Mouse (Mus musculus) skeletal muscle tissue, adult 2 months (tissue): ENCODE results near the gene Oprm1.
"Not testable (repeated sequence)": the region's sequence is repeated elsewhere in the genome, so short reads cannot be mapped to it uniquely, and the experiment has no call there.

Experiments used
- DNase-seq: peaks from one replicate; pipeline ENCODE4 v3.0.0-alpha.2; 2012; ENCODE audit warnings: low read depth, low spot score

Gene Oprm1

DNA sequence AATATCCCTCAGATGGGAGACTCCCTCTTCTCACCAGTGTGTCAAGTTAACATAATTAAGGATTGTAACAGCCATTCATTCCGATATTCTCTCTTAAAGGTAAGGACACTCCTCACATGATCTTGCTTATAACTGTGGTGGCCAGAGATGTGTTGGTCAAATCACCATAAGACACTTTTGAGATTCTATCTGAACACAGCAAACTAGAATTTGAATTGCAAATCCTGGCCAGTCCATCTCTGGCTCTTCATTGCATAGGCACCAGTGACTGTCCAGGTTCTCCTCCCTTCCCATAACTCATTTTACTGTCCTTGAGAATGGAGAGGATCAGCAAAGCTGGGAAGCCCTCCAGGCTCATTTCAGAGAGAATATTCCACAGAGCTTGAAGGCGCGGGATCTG lies at the start of gene Oprm1:
Gene Oprm1 (plus strand): TSS at position 301 of the 400 bp plus-strand sequence.
- DNase-seq = no peak

DNA sequence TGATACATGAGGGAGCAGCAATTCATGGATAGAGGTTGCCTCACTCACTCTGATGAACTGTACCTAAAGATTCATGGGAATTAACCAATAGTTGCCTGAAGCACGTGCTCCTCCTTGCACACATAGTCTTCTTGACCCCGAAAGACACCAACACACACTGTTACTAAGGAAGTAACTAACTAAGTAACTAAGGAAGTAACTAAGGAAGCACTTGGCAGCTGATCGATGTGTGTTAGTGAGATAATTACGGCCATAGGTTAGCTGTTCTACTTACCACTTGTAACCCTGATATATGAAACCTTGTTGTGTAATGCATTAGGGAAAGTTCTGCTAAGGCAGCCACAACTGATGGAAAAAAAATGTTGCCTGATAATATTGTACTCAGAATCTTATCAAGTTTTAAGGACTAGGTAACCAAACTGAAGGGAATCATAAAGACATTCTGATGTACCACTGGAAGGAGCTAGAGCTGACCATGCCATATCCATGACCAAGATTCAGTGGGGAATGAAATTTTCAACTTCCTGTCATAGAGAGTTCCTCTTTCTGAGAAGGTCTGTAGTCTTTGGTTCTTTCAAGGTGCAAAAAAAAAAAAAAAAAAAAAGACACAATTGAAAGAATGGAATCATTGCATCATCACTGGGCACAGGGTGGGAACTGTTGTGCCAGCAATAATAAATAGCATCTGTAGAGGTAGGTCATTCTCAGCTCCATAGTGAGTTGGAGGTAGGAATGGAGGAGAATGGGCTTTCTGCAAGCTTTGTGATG lies 40.9 kb upstream of the Oprm1 start:
- no peak for DNase-seq

DNA sequence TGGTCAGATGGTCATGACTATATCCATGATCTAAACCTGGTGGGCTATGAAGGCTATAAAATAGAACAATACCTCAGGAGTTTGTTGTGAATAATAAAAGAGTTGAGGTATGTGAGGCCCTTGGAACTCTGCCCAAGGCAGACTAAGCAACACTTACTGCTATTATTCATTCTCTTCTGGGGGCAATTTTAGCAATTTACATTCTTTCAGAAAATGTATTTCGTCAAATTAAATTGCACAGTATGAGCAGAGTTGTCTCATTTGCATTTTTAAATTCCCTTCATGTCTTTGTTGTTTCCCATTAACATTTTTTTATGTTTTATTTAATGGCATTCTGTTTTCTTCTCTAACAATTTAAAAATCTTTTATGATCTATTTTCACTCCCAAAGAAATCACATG lies 34.5 kb upstream of the Oprm1 start:
- no peak for DNase-seq

DNA sequence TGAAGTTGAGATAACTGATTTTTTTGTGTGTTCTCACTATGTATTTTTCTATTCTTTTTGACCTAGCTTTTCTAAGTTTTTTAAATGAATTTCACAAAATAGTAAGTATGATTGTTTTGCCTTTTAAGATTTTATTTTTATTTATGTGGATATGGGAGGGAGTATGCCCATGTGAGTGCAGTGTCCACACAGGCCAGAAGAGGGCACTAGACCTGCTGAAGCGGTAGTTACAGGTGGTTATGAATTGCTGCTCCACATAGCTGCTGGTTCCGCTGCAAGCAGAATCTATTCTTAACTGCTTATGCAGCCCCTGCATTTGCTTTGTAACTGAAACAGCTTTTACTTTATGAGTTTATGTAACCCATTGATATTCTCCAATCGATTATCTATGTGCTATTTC lies 29.8 kb upstream of the Oprm1 start:
- no peak for DNase-seq

DNA sequence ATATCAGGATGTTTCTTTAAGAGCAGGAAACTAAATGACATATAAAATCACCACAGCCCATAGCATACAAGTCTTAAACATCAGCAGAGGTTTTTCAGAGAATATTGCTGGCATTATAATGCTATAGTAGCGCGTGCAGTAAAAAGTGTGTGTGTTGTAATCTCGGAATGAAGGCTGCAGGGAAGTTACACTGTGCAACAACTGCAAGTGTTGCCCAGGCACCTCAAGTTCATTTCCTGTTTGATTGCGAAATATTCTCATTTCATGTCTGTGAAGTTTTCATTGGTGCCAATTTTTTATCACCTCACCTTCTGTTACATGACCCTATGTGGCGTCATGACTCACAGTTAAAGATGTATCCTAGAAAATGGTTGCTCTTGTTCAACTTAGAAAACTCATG lies 4.9 kb upstream of the Oprm1 start:
- DNase-seq = no peak

DNA sequence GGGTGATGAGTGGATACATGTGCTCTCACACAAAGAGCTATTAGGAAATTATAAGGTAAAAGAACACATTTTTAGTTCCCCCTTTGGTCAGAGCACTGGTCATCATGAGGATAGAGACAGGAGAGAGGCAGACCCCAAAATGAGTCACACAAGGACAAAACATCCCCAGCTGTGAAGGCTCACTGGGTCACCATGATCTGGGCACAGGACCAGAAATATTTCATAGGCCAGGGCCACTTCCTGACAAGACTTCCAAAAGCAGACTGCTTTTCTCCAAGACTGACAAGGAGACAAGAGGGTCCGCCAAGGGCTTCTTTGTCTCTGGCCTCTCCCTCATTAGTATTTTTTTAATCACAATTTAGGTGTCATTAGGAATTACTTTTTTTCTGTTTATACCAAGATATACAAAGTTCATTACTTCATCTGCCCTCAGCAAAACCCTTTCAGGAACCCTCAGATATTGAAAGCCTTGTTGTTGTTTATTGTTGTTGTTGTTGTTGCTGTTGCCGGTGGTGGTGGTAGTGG lies 3.0 kb downstream of the Oprm1 start, which contains the start of gene Gm10945:
Gene Gm10945 (minus strand): TSS at position 475 of the 525 bp plus-strand sequence.
- no peak for DNase-seq

DNA sequence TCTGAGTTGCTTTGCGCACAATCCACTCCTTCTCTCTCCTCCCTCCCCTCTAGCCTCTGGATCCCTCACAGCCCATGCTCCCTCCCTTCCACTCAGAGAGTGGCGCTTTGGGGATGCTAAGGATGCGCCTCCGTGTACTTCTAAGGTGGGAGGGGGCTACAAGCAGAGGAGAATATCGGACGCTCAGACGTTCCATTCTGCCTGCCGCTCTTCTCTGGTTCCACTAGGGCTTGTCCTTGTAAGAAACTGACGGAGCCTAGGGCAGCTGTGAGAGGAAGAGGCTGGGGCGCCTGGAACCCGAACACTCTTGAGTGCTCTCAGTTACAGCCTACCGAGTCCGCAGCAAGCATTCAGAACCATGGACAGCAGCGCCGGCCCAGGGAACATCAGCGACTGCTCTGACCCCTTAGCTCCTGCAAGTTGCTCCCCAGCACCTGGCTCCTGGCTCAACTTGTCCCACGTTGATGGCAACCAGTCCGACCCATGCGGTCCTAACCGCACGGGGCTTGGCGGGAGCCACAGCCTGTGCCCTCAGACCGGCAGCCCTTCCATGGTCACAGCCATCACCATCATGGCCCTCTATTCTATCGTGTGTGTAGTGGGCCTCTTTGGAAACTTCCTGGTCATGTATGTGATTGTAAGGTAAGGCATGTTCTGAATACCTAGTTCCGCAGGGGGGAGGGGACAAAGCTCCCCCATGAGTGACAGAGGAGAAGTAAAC lies 30.4 kb downstream of the Oprm1 start:
- DNase-seq = no peak

DNA sequence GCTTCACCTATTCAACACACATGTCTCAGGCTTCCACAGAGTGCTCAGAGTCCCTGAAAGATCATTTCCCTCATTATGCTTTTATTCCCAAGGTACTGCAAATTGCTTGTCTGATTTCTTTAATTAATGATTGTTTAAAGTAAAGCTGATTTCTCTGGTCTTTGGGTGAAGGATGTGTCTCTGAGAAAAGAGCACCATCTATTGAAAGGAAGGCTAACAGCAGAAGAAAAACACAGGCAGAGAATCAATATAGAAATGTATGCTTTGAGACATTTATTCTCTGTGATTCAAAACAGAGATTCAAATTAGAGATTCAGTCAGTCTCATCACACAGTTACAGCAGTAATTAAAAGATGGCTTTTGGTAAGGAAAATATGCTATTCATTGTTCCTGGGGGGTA lies 31.9 kb downstream of the Oprm1 start:
- no peak for DNase-seq

DNA sequence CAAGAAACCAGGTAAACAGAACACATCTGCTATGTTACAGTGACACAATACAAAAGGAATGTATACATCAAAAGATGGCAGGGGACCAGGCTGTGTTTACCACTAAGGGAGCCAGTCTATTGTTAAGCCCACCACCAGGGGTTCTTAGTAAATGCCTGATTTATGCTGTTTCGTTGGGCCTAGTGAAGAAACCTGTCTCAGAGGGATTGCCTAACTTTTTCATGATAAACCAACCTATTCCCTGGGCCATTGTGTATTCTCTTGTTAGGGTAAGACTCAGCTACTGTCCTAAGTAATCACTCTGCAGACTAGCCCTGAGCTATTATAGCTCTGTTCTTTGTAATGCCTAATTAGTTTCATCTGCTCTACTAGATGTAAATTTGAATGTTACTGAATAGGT lies 62.3 kb downstream of the Oprm1 start:
- no peak for DNase-seq

DNA sequence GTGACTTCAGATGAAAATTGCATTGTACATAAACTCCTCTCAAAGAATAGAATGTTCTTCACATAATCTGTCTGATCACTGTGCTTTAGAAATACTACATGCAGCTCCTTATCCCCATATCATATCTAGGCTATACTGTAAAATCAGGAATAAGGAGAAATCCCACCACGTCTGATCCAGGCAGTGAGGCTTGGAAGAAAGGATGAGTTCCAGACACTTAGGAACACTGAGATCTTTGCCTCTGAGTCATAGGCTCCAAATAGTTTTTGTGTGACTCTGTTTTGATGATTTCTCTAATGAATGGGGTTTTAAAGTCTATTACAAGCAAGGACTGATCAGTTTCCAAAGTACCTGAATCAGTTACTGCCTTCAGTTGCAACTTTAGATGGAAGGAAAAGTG lies 83.9 kb downstream of the Oprm1 start:
- no peak for DNase-seq

DNA sequence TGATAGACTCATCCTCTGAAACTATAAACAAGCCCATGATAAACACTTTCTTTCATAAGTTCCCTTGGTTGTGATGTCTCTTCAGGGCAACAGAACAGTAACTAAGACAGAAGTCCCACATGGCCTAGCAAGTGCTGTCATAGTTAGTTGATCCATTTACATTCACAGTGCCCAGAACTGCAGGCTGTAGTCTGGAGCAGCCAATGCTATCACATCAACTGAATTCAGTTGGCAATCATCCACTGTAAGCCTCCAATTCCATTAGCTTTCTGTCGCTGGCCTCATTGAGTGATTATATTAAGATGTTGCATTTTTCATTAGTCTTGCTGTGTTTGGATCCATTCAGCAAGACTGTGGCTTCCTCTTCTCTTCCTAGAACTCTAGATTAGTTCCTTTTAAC lies 88.0 kb downstream of the Oprm1 start:
- no peak for DNase-seq

DNA sequence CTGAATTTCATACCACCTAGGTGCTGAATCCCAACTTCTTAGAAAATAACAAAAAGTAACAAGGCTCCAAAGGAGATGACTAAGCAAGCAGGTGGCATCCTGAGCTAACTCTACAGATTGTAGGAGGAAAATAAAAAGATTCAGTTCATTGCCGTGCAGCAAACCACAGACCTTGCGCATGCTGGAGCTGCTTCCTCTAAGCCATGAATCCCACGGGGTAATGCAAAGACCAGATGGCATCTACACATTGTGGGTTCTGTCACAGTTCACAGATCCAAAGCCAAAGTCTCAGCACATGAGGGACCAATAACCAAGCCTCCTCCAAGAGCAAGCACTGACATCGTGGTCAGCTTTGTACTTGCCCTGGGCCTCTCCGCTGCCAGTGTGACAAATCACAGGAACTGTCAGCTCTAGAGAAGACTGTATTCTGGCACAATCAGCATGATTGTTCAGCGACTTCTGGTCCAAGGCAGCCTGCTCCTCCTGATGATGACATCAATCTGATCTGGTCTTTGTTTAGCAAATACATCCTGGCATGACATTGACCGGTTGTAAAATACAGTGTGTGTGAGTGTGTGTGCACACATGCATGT lies 90.0 kb downstream of the Oprm1 start:
- DNase-seq = no peak

DNA sequence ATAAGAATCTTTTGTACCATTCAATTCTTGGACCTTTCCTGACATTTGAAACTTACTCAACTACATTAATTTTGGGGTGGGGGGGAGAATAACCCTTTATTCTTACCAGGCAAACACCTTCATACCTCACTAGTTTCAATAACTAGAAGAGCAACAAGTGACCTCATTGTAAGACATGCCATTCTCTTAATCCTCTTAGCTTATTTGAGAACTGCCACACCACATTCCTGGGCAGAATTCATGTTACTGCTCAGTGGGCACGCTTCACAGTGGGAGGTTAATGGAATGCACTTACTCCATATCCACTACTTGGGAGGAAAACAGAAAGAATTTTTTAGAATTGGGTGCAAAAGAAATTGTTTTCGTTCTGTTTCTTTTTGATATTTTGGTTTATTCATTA lies 90.5 kb downstream of the Oprm1 start:
- no peak for DNase-seq

DNA sequence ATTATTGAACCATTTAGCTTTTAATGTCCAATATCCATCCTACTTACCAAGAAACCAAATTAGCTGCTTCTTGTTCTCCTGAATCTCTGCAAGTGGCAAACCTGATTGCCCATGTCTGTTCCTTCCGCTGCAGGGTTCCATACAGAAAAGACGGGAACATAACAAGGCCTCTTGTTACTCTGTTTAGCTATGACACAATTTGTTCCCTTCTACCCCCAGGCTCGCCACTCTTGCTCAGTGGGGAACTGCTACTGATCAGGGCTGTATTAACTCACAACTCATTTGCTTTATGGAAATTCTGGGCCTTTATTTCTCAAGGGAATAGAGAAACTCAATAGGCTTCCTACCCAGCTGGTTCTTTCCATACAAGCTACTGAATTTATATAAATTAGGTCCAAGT lies 97.5 kb downstream of the Oprm1 start:
- no peak for DNase-seq

DNA sequence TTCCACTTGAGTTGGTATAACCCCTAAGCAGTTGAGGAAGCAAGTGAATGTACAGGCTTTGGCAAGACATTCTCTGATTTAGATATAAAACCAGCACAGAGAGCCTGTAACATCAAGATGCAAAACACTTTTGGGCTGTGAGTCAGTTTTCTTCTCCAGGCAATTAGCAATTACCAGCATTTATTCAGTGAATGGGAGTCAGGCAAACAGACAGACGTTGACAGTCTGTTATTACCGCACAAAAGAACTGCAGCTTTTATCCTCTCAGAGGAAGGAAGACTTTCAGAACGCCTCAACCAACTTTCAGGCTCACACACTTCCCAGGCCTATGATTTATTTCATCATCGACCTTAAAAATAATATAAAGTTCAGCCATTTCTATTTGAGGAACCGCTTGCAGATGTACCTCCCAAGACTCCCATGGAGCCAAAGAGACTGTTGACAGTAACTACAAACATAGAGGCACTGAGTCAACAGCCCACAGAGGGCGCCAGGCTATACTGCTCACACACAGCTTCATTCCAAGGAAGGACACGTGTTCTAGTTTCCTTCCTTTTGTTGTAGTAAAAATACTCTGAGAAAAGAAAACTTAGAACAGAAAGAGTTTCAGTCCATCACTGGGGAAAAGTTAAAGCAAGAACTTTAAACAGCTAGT lies 113.2 kb downstream of the Oprm1 start:
- no peak for DNase-seq

DNA sequence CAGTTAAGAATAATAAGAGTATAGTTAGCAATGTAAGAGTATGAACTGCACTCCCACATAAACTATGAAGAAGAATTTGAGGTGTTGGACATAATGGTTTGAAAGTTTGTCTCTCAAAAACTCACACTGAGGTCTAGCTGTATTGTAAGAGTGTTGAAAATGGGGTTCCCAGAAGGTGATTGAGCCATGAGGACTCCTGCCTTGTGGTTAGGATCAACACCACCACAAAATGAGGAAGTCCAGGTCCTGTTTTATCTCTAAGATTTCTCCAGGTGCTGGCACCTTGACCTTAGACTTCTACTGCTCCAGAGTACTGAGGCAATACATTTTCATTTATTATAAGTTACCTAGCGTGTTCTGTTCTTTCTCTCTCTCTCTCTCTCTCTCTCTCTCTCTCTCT lies 115.6 kb downstream of the Oprm1 start:
- no peak for DNase-seq

DNA sequence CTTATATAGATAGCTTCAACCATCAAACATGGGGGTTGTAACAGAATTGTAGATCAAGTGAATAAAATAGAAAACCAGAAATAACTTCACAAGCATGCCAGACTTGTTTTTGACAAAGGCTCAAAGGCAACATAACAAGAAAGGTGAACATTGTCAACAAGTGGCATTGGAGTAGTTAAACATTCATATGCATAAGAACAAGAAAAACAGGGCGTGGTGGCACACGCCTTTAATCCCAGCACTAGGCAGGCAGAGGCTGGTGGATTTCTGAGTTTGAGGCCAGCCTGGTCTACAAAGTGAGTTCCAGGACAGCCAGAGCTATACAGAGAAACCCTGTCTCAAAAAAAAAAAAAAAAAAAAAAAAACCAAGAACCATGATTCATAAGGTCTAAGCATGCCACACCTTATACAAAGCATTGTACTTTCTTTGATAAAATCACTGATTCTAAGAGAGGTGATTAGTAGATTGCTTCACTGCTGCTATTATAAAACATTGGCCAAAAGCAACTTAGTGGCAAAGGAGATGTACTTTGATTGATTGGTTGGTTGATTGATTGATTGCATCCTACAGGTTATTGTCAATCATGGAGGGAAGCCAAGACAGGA lies 120.1 kb downstream of the Oprm1 start:
- DNase-seq = no peak

DNA sequence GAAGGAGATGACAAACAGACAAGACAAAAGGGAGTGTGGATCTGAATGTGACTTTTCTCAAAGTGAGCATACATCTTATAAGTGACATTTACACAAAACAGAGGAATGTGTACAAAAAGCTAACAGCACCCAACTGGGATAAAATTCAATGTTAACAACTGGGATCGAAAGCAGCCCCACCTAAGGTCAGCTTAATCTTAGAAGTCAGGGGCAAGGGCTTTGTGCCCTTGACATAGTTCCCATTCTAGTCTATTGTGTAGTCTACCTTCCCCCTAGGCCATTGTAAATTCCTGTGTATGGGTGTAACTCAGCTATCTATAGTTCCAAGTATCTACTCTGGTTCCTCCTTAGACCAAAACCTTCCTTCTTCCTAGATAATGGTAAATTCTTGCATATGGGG lies 123.7 kb downstream of the Oprm1 start:
- not testable (repeated sequence) for DNase-seq

DNA sequence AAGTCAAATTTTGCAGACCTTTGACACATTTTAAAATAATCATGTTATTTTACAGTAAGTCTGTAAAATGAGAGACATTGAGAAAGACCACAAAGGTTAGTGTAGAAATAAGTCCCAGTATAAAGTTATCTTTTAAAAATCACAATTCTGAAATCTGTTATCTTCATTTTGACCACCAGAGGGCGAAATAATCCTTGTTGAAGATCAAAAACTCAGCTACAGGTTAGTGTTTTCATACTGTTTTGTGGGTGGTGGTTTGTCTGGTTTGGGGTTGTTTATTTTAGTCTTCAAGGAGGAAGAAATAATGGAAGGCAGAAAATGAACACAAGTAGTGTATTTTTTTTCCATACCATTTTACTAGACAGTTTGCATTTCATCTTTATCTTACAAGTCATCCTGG lies 127.2 kb downstream of the Oprm1 start:
- no peak for DNase-seq

DNA sequence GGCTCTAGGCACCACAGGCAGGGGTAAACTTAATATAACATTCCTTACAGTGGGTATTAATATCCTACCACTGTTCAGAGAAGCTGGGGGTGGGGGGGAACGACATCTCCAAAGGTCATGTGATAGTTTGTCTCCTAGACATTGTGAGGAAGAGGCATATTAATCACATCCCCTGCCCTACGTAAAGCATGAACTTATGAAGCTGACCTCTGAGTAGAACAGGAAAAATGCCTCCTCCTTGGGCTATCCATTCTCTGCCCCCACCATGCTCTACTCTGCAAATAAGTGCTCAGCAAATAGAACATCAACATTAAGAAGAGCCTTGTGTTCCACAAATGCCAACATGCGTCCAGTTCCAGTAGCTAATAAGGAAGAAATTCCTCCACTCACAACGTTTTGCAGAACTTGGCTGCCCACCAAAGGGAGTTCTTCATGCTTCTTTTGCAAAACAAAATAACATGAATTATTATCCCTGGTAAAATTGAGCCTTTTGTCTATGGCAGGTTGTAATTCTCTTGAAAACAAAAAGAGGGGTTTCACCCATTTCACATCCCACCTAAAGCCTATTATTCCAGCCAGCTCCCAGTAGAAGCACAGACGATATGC lies 131.4 kb downstream of the Oprm1 start:
- DNase-seq = no peak

DNA sequence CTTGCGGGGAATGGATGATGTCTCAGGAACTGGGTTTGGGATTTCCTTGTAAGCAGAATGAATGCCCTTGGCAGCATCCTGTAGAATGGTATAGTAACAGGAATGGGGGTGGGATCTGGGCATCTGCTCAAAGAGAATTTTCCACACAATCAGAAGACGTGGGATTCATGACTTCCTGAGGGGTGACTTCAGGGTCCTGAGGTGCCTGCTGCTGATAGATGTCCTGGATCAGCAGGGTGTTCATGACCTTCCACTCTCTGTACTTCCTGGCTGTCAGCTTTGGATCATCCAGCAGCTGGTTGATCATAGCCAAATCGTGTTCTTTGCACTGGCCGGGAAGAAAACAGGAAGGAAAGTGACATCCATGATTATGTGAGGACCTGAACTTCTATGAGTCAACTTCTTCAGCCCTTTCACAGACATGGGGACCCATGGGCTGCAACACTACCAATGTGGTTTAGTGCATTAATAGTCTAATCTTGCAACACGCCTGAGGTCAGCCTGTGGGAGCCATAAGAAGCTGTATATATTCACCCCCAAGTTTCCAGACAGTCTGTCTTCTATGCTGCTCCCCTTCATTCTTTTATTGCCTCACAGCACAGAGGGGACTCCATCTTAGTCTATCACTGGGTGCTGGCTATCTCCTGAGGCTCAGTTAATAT lies 132.2 kb downstream of the Oprm1 start:
- no peak for DNase-seq
